Mouse (Mus musculus) T-helper 2 cell (primary cell): ENCODE measurements around the gene Peak1.

Experiments used
- in situ Hi-C: fragments of 300-600 bp; cut with MboI, MseI; formaldehyde crosslinking; loops from one replicate; pipeline ENCODE4 v1.15.1; 2025; ENCODE audit warnings: high pct_unique_total_duplicates

The Peak1 gene

GRCm38 (mm10) chr9:56258261-56258790 lies 159.5 kb downstream of the Peak1 start:
- in situ Hi-C loops: no loop called here

- in situ Hi-C loops: no loop called here
These were observed 160.5 kb downstream of the Peak1 start for GRCm38 (mm10) chr9:56257227-56258000.

- in situ Hi-C loops: no loop called here
These were observed 162.0 kb downstream of the Peak1 start for GRCm38 (mm10) chr9:56255676-56256432.

GRCm38 (mm10) chr9:56244336-56244735 lies 173.5 kb downstream of the Peak1 start:
- in situ Hi-C loops: no loop called here

- in situ Hi-C loops: no loop called here
These were observed 174.0 kb downstream of the Peak1 start for GRCm38 (mm10) chr9:56243885-56244284.

- in situ Hi-C loops: no loop called here
These were observed 175.2 kb downstream of the Peak1 start for GRCm38 (mm10) chr9:56242686-56243085.

GRCm38 (mm10) chr9:56241076-56241475 lies 176.8 kb downstream of the Peak1 start:
- in situ Hi-C loops: no loop called here

GRCm38 (mm10) chr9:56235871-56236298 lies 182.0 kb downstream of the Peak1 start:
- in situ Hi-C loops: no loop called here

GRCm38 (mm10) chr9:56235281-56235680 lies 182.6 kb downstream of the Peak1 start:
- in situ Hi-C loops: no loop called here

- in situ Hi-C loops: no loop called here
These were observed 183.3 kb downstream of the Peak1 start for GRCm38 (mm10) chr9:56234561-56234960.

- in situ Hi-C loops: no loop called here
These were observed 184.6 kb downstream of the Peak1 start for GRCm38 (mm10) chr9:56233316-56233715.

- in situ Hi-C loops: no loop called here
These were observed 187.0 kb downstream of the Peak1 start for GRCm38 (mm10) chr9:56230906-56231305.

GRCm38 (mm10) chr9:56227626-56228025 lies 190.2 kb downstream of the Peak1 start:
- in situ Hi-C loops: loop anchor here (10.0 kb wide), 1 partner anchor 487 kb away; no protein-coding TSS in a partner anchor

- in situ Hi-C loops: loop anchor here (10.0 kb wide), 1 partner anchor 491 kb away; no protein-coding TSS in a partner anchor
These were observed 194.3 kb downstream of the Peak1 start for GRCm38 (mm10) chr9:56223429-56224051.

- in situ Hi-C loops: no loop called here
These were observed 199.0 kb downstream of the Peak1 start for GRCm38 (mm10) chr9:56218860-56219259.

- in situ Hi-C loops: no loop called here
These were observed 199.8 kb downstream of the Peak1 start for GRCm38 (mm10) chr9:56218043-56218442.

GRCm38 (mm10) chr9:56217386-56217785 lies 200.5 kb downstream of the Peak1 start:
- in situ Hi-C loops: no loop called here

GRCm38 (mm10) chr9:56213451-56214291 lies 204.2 kb downstream of the Peak1 start:
- in situ Hi-C loops: no loop called here

GRCm38 (mm10) chr9:56208817-56209216 lies 209.1 kb downstream of the Peak1 start:
- in situ Hi-C loops: no loop called here

GRCm38 (mm10) chr9:56207516-56207915 lies 210.4 kb downstream of the Peak1 start:
- in situ Hi-C loops: no loop called here

- in situ Hi-C loops: no loop called here
These were observed 210.8 kb downstream of the Peak1 start for GRCm38 (mm10) chr9:56207083-56207482.
